Mouse (Mus musculus): ENCODE results near the gene Cacng7. TPM values are rescaled to one million over a fixed set of nuclear protein-coding genes. Genes with fewer than 3 reads are reported as not detected.

The Cacng7 gene
- total and polyA plus RNA-seq, 3 experiments, result 0.04 to 0.11 TPM; not detected in 1

DNA sequence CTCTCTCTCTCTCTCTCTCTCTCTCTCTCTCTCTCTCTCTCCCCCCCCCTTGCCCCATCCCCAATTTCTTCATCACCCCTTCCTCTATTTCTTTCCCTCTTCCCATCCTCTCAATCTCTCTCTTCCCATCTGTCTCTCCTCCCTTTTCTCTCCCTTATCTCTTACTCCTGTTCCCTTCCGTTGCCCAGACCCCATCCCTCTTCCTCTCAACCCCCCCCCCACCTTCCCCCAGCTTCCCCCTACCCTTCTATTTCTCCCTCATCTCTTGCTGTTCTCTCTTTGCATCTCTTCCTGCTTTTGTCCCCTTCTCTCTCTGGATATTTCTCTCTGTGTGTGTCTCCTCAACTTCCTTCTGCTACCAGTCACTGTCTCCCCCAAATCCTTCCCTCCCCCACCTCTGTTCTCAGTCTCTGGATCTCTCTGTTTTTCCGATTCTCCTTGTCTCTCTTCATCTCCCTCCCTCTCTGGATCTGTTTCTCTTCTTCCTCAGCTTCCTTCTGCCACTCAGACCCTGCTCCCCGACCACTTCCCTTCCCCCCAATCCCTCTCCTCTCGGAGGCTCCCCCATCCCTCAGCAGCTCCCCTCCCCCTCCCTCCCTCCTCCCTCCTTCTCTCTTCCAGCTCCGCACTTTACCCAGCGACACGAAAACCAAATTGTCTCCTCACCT is 57.8 kb downstream of the Cacng7 start, which contains the start of gene Cacng8:
Cacng8 (plus strand) TSS at position 271 of the 668 bp plus-strand sequence.
- H3K4me1 ChIP-seq (ENCODE audit: control insufficient read depth in 1 of 2, insufficient read depth in 2 of 2, low read length in 2 of 2), result peaks cover 0 to 21% of the 10 kb centered on the region in 2 experiments; a peak in 3 of 4 replicates
- peak within 1 kb of the TSS; percentile 60 to 83 for H3K4me3 ChIP-seq (ENCODE audit: control insufficient read depth in 1 of 2, insufficient read depth in 1 of 2, low read depth in 2 of 2, low read length in 2 of 2)
- TF ChIP-seq RAD21 (IDR thresholded peaks at IDR 0.05; ENCODE audit: low read depth, low read length), result no peak
- TF ChIP-seq KAT2A (conservative IDR thresholded peaks at IDR 0.05; ENCODE audit: low read depth, low read length), result no peak
- no peak for TF ChIP-seq BHLHE40 (IDR thresholded peaks at IDR 0.05; ENCODE audit: borderline replicate concordance, low read depth, low read length)
- no peak for TF ChIP-seq ELF1 (IDR thresholded peaks at IDR 0.05; ENCODE audit: low read depth, low read length)
- no peak for TF ChIP-seq UBTF (IDR thresholded peaks at IDR 0.05; ENCODE audit: borderline replicate concordance, insufficient read depth, low read depth, low read length)
- TF ChIP-seq MAZ (IDR thresholded peaks at IDR 0.05; ENCODE audit: low read depth, low read length), result peak; percentile 20; the same call in 1 of the 2 replicates
- peak; percentile 29; the same call in 1 of the 2 replicates for TF ChIP-seq CHD2 (IDR thresholded peaks at IDR 0.05; ENCODE audit: low read length)
- no peak for TF ChIP-seq ZC3H11A (IDR thresholded peaks at IDR 0.05; ENCODE audit: low read depth, low read length)
- TF ChIP-seq EP300 (IDR thresholded peaks at IDR 0.05; ENCODE audit: low read depth in 1 of 2, low read length in 2 of 2), result no peak
- no peaks in the 10 kb centered on the region for H3K27me3 ChIP-seq (ENCODE audit: control insufficient read depth in 1 of 2, insufficient read depth in 2 of 2, low read length in 2 of 2)
- H3K27ac ChIP-seq (ENCODE audit: control insufficient read depth, low read depth, low read length), result peak within 1 kb of the TSS; percentile 84
- no peaks in the 10 kb centered on the region for H3K9me3 ChIP-seq (replicated peaks; ENCODE audit: insufficient read depth, low read length)
- peaks cover 3 to 23% of the 10 kb centered on the region in 2 experiments for H3K36me3 ChIP-seq (ENCODE audit: control insufficient read depth in 1 of 2, insufficient read depth in 2 of 2, low read length in 2 of 2)
- peaks cover 16% of the 10 kb centered on the region for H3K79me2 ChIP-seq (ENCODE audit: control insufficient read depth, insufficient read depth, low read length, poor library complexity)
- H3K9ac ChIP-seq (ENCODE audit: control insufficient read depth, low read depth, low read length, poor library complexity, severe bottlenecking), result peak within 1 kb of the TSS; percentile 37
- peak; percentile 49 for DNase-seq (ENCODE audit: low read depth, low spot score)

- no peaks in the 10 kb centered on the region for H3K27me3 ChIP-seq (ENCODE audit: control insufficient read depth in 1 of 2, insufficient read depth in 2 of 2, low read length in 2 of 2)
- H3K9me3 ChIP-seq (replicated peaks; ENCODE audit: insufficient read depth, low read length), result no peaks in the 10 kb centered on the region
- H3K4me1 ChIP-seq (ENCODE audit: control insufficient read depth in 1 of 2, insufficient read depth in 2 of 2, low read length in 2 of 2), result peaks cover 0 to 18% of the 10 kb centered on the region in 2 experiments; a peak in 3 of 4 replicates
- peaks cover 0 to 20% of the 10 kb centered on the region in 2 experiments; a peak in 2 of 4 replicates for H3K36me3 ChIP-seq (ENCODE audit: control insufficient read depth in 1 of 2, insufficient read depth in 2 of 2, low read length in 2 of 2)
- DNase-seq (ENCODE audit: low read depth, low spot score), result no peak
- peaks cover 13% of the 10 kb centered on the region for H3K79me2 ChIP-seq (ENCODE audit: control insufficient read depth, insufficient read depth, low read length, poor library complexity)
- H3K27ac ChIP-seq (ENCODE audit: control insufficient read depth, low read depth, low read length), result no peak overlapping the region
- H3K9ac ChIP-seq (ENCODE audit: control insufficient read depth, low read depth, low read length, poor library complexity, severe bottlenecking), result peak overlapping the region; percentile 15; the same call in 1 of the 2 replicates
- peak overlapping the region; percentile 60 to 83 for H3K4me3 ChIP-seq (ENCODE audit: control insufficient read depth in 1 of 2, insufficient read depth in 1 of 2, low read depth in 2 of 2, low read length in 2 of 2)
- no peak for TF ChIP-seq UBTF (IDR thresholded peaks at IDR 0.05; ENCODE audit: borderline replicate concordance, insufficient read depth, low read depth, low read length)
- no peak for TF ChIP-seq HCFC1 (IDR thresholded peaks at IDR 0.05; ENCODE audit: low read depth, low read length)
- no peak for TF ChIP-seq MYC (IDR thresholded peaks at IDR 0.05; ENCODE audit: low read depth, low read length)
- no peak for TF ChIP-seq MEF2A (IDR thresholded peaks at IDR 0.05; ENCODE audit: extremely low read depth, insufficient replicate concordance, low read depth, low read length, poor library complexity, severe bottlenecking)
- TF ChIP-seq ZKSCAN1 (IDR thresholded peaks at IDR 0.05; ENCODE audit: low read depth, low read length), result no peak
- no peak for TF ChIP-seq ZMIZ1 (IDR thresholded peaks at IDR 0.05; ENCODE audit: low read depth, low read length)
These were observed 58.3 kb downstream of the Cacng7 start for GRCm38 (mm10) chr7:3391081-3391451.

Data from MEL (cell line).